Mouse (Mus musculus) left cerebral cortex, postnatal 10 days (tissue): ENCODE data around the gene Nr1h4. TPM values are rescaled to one million over a fixed set of nuclear protein-coding genes. Genes with fewer than 3 reads are reported as not detected.

Experiments used
- DNase-seq, 2 experiments: peaks; one replicate each; pipeline ENCODE4 v3.0.0; 2021 to 2022; ENCODE audit warnings: low spot score in 2 of 2, mixed read lengths in 1 of 2; ENCODE audit errors: extremely low spot score in 1 of 2
- intact Hi-C: fragments of 180-260 bp; cut with DNase I; formaldehyde crosslinking; loops from one replicate; pipeline ENCODE4 v1.15.1; 2025
- total RNA-seq, 2 experiments: library from RNA; stranded (reverse); gene quantifications; 2 replicates each; pipeline ENCODE4 v1.2.3; 2021

Nr1h4 gene
- total RNA-seq, 2 experiments from 2014 or later = 0.17 to 0.34 TPM

DNA sequence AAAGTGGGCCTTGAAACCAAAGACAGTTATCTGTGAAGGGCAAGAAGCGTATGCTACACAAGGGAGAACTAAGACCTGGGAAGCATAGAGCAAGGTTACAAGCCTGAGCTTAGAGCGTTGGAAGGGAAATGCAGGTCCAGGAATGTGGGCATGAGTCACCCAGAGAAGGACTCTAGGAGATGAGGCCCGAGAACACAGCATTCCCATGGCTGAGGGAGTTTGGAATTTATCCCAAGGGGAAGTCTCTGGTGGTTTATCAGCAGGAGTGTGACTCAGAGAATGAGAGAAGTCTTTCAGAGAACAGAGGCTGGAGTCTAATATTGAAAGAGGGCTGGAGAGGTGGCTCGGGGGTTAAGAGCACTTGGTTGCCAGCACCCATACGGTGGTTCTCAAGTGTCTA is 6.3 kb downstream of the Nr1h4 start:
- intact Hi-C loops = no loop called here

DNA sequence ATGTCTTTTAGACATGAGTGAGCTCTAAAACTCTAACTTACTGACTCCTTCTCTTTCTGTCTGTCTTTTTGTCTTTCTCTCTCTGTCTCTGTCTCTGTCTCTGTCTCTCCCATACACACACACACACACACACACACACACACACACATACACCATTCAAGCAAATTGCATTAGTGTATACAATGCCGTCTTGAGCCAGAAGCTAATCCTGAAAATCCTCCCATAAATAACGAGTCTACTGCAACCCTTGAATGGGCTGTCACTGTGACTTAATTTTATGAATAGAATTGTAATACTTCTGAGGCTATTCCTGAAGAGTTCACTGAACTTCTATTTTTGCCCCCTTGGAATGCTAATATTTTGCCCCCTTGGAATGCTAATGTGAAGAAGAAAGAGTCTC is 7.6 kb downstream of the Nr1h4 start:
- intact Hi-C loops = no loop called here
- no peak for DNase-seq

More for the DNA sequence above, 6.3 kb downstream of the Nr1h4 start:
- DNase-seq = no peak

DNA sequence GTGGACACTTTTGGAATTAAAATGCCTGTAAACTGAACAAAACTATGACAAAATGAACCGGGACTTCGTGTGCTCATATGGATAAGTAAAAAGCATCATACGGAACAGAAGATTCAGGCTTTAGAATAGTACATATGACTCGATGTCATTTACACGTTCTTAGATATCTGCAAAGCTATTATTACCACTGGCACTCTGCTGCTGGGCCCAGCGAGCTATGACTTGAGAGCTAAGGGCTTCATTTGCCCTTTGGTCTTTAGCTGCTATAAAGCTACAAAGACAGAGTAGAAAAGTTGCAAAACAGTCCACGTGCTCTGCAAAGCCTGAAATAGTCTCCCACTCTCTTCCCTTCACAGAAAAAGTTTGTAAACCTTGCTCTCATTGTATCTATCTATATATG is 10.9 kb downstream of the Nr1h4 start:
- intact Hi-C loops = no loop called here
- no peak for DNase-seq

DNA sequence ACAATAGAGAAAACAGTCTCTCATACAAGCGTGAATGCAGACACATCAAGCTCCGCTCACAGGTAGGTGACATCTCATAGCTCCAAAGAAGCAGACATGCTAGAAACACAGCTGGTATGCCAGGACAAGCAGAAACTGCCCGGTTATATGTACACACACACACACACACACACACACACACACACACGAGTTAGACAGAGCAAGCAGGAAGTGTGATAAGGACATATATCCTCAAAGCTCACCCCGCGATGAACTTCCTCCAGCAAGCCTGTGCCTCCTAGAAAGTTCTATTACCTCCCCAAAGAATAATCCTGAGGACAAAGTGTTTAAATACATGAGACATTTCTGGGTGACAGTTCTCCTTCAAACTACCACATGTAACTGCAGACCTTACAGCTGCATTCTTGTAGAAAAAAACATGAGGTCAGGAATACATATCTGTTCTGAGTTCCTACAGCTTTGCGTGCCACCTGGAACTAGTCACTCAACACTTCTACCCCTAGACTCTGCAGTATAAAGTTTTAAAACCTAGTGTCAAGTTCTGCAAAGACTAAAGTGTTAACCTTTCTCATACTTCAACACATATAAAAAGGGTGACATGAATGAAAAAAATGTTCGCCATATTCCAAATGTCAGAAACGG is 11.5 kb downstream of the Nr1h4 start:
- intact Hi-C loops = no loop called here
- no peak for DNase-seq

DNA sequence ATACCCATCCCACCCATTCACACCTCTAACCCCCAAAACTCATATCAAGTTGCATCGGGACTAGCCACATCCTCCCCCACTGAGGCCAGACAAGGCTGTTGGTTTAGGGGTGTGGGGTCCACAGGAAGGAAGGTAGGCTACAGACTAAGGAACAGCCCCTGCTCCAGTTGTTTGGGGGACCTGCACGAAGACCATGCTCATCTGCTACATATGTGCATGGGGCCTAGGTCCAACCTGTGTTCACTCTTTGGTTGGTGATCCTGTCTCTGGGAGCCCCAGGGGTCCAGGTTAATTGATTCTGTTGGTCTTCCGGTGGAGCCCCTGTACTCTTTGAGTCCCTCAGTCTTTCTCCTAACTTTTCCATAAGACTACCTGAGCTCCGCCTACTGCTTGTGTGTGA is 13.0 kb downstream of the Nr1h4 start:
- DNase-seq = no peak
- intact Hi-C loops = no loop called here

DNA sequence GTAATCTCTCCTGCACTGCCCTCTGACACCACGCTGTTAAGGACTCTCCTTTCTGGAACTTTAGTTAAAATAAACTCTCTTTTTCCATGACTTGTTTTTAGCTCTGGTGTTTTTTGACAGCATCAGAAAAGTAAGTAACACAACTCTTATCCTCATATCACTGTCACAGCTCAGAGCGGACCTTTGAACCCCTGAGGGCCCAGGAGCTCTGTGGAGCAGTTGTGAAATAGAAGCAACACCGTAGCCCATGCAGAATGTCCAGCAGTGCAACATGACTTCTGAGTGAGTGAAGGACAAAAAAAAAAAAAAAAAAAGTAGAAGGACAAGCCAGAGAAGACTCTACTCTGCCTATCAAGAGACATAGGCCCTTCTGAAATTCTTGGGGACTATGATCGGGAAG is 14.2 kb downstream of the Nr1h4 start:
- intact Hi-C loops = no loop called here
- DNase-seq = no peak

DNA sequence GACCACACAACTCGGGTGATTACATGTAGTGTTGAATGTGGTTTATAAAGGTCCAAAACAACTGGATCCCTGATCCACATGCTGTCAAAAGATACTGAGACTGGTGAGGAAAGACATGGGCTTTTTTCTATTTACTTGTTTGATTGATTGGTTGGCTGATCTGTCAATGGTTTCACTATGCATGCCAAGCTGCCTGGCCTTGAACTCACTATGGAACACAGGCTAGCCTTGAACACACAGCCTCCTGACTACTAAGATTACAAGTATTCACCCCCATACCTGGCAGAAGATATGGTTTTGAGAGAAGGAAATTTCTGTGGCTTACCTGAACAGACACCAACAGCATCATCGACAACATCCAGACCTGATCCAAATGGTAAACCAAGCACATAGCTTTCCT is 15.0 kb downstream of the Nr1h4 start:
- DNase-seq = no peak
- intact Hi-C loops = no loop called here

DNA sequence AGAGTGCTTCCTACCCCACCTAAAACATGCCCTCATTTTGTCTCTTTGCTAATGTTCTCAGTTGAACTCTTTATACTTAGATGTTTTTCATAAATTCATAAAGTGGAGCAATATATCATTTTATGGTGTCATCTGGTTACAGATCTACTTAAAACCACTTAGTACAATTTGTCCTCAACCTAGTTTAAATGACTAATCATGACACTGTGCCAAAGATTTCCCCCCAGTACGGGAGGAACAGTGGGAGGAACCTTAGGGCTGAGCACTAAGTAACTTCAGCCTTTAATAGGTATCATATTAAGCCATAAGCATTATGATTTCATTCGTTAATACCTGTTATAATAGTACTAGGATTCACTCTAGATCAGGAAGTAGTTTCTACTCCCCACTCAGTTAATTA is 17.6 kb downstream of the Nr1h4 start:
- intact Hi-C loops = no loop called here
- no peak for DNase-seq

DNA sequence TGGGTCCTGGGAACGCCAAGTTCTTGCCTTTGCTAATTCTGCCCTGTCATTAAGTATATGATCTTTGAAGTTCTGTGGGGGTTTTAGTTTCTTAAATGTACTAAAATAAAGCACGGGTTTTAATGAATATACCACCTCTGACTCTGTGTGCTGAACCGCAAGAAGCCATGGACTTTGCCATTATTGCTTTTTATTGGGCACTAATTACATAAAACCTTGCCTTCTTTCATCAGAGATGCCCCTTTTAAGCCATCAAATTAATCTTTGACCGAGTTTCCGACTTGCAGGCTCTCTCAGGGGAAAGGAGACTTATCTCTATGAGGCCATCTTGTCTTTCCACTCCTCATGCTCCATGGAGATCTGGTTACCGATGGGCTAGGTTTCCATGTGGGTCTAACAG is 20.8 kb downstream of the Nr1h4 start:
- intact Hi-C loops = no loop called here
- no peak for DNase-seq

DNA sequence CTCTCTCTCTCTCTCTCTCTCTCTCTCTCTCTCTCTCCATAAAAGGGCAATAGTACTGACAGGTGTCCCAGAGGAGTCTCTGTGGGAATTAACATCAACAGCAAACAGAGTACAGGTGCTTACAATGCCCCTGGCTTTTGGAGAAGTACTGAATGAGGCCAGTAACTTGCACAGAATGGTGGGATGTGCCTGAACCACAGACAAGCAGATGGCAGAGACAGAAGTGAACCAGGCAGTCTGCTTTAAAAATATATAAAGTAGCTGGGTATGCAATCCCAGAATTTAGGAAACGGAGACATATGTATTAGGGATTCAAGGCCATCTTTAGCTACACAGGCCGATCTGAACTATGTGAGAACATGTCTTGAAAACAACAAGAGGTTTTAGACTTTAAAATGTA is 22.8 kb downstream of the Nr1h4 start:
- peak in 1 of 2 experiments; percentile 13 for DNase-seq
- intact Hi-C loops = no loop called here

DNA sequence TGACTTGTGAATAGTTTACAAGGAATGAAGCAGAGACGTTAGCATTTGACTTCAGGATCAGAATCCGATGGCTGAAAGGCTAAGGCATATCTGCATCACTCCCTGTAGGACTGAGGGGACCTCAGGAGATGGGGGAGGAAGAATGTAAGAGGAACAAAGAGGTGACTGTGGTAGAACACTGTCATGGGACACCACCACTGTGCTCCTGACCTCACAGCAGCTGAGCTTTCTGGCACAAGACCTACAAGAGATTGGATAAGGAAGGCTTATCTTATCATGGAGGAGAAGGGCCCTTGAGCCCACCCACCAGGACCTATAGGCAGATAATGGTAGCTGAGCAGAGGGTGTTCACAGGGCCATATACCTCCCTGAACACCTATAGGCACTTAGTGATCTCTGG is 24.8 kb downstream of the Nr1h4 start:
- intact Hi-C loops = no loop called here
- no peak for DNase-seq

DNA sequence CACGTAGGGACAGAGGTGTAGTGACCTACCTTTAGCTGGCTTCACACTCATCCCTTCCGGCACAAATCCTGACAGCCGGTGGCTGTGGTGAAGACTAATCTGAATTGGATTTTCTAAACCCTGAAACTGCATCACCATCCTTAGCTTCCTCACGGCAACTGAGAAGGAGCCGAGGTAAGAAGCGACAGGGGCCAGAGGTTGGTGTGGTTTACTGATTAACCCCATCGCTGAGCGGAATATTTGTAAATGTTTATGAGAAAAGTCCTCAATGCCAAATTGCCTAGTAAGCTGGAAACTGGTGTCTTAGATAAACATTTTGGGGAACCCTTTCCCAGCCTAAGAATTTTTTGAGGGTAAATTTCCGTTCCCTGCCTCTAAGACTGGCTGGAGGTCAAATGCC is 26.9 kb downstream of the Nr1h4 start:
- no peak for DNase-seq
- intact Hi-C loops = no loop called here

DNA sequence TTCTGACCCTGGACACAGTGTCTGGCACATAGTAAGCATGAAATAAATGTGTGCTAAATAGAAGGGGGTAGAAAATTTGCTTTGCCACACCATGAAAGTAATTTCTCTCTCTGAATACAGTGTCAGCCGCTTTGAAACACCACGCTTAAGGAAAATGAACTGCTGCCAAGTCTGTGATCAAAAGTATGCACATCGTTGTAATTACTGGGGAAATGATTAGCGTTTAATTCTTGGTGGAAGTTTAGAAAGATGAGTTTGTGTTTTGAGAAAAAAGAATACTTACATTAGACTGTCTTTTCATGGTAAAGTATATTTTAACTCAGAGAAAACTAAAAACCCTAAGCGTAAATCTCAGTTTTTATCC is 27.8 kb downstream of the Nr1h4 start:
- intact Hi-C loops = no loop called here
- DNase-seq = no peak

DNA sequence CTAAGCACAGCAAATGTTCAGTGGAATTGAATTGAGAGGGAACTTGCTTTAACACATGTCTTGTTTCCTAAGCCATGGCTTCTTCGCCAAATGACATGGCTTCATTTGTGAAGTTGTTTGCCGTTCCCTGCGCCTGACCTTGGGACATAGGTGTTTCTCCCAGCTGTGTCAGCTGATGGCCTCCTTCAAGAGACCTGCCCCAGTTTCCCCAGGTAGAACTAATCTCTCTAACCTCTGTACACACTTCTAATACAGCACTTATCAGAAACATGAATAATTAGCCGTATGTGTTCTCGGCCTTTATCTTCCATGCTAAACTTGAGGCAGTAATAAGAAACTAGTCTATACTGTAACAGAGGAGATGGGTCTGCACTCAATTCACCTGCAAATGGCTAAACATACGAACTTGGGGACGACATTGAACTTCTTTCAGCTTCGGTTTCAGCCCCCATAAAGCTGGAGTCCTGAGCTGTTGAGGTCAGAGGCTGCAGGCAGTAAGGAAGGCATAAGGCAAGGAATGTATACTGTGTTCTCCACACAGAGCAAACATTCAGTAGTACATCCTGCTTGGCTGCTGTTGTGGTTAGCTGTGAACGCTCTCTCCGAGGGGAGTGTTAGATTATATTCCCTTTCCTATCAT is 28.3 kb downstream of the Nr1h4 start:
- DNase-seq = no peak
- intact Hi-C loops = no loop called here

DNA sequence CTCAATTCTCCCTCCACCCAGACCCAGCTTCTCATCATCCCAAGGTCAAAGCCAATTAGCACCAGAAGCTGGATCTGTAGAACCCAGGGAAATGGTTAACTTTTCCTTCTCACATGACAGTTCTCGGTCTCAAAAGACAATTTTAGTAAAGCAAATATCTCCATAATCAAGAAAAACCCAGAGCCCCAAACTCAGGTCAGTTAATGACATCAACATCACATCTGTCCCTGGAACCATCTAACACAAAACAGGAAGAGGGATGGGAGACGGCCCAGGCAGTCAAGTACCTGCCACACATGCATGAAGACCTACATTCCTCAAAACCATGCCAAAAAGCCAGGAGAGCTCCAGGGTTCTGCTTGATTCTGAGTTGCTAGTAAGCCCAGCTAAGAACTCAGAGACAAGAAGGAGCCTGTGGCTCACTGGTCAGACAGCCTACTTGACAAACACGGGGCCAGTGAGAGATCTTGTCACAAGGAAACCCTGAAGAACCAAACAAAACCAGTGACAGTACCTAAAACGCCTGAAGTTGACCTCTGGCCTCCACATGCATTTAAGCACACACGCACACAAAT is 30.3 kb downstream of the Nr1h4 start:
- intact Hi-C loops = no loop called here
- DNase-seq = no peak

DNA sequence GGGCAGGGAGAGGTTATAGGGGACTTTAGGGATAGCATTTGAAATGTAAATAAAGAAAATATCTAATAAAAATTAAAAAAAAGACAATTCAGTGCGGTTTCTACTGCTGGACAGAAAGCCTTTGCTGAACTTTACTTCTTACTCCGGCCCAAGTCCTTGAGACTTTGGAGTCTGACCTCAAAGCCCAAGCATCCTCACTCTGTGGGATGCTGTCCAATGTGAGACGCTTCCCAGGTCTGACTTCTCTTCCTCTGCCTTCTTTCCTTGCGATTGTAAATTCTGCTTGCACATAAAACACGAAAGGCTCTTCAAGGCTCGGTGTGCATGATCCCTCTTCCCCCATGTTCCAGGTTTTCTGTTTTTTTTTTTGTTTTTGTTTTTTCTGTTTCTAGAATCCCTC is 31.5 kb downstream of the Nr1h4 start:
- no peak for DNase-seq
- intact Hi-C loops = no loop called here

DNA sequence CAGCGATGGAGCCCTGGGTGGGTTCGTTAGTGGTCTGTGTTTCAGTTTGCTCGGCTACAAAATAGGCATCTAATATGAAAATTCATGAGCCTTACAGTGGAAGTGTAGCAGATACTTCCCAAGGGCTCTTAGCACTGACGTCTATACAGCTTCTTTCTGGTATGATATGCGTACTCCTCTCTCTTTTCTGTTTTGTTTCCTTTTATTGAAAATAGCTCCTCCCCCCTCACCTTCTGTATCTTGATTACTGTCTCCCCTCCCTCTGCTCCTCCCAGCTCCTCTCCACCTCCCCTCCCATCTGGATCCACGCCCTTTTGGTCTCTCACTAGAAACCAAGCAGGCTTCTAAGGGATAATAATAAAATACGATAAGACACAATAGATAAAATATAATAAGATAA is 37.8 kb downstream of the Nr1h4 start:
- intact Hi-C loops = no loop called here
- DNase-seq = no peak

DNA sequence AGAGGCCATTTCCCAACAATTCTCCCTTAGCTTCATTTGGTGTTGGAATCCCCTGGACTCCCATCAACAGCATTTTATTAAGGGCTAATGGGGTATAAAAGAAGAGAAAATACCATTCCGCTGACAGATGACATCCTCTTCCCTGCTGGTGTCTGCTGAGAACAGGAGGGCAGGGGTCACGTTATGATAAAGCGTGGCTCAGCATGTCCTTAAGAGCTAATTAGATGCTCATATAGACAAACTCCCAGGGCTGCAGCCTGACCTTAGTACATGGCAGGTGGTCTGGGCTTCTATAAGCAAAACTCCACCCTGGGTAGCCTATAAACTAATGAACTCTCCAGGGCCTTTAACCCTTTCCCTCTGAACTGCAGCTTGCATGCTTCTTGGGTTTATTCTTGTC is 42.1 kb downstream of the Nr1h4 start:
- DNase-seq = no peak
- intact Hi-C loops = no loop called here

DNA sequence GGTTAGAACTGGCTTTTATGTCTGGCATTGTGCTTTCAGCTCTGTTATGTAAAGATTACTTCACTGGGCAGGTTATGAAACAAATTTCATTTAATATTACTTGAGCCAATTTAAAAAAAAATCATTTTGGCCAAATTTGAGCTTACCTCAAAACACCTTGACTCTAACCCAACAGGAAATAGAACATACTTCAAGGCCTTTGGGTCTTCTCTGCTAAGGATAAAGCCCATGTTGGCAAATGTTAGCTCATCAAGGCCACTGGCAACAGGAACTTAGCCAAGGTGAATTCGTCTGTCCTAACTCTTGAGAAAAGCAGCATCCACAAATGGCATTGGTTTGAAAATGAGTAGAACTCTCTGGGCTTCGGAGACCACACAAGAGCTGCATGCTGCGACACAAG is 43.1 kb downstream of the Nr1h4 start:
- intact Hi-C loops = no loop called here
- no peak for DNase-seq

DNA sequence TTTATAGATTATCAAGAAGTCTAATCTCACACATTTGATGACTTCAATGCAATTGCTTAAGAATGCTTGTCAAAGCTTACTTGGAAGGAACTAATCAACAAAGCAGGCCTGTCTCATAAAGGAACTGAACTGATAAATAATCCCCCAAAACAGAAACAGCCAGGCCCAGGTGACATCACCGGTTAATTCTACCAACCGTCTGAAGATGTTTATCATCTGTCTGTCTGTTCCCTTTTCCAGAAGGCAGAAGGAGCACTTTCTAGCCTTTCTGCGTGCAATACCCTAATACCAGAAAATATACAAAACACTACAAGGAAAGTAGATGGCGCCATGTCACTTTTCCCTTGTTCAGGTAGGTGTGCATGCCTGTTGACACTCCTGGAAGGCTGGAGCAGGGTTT is 43.9 kb downstream of the Nr1h4 start:
- intact Hi-C loops = no loop called here
- DNase-seq = no peak
